Mouse (Mus musculus): Measurements from ENCODE around the gene Bicc1. TPM values are rescaled to one million over a fixed set of nuclear protein-coding genes. Genes with fewer than 3 reads are reported as not detected.

Gene Bicc1
- polyA plus RNA-seq, 1 experiment from 2014 or later: 6.5 TPM

DNA sequence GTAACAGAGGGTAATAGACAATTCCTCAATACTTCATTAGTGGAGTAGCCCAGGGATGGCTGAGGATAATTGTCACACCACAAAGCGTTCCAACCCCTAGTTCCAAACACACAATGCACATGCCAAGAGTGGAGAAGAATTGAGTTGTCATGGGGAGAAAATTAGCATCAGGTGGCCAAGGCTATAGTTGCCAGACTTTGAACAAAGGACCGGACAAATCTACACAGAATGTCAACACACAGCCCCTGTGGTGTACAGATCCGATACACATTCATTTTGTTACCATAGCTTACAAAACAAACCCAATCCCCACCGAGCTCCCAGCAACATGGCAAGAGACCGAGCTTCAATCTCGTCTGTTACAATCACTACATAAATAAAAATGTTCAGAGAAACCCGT, 123.0 kb downstream of the Bicc1 start:
- peak; percentile 51; the same call in 1 of the 2 replicates for ATAC-seq (ENCODE audit: low FRiP score, low read depth)
- Histone ChIP-seq H3K4me1 (replicated peaks) (no peaks in the 10 kb centered on the region; the same call in 1 of the 2 replicates), H3K4me3 (no peak overlapping the region), H3K9me3 (no peaks in the 10 kb centered on the region), H3K36me3 (no peaks in the 10 kb centered on the region), H3K27ac (replicated peaks) (no peak overlapping the region), H3K9ac (no peak overlapping the region), H3K4me2 (no peak overlapping the region), H3K27me3 (no peaks in the 10 kb centered on the region)
- WGBS: 52% methylated on average over 7 of the region's 7 CpGs

DNA sequence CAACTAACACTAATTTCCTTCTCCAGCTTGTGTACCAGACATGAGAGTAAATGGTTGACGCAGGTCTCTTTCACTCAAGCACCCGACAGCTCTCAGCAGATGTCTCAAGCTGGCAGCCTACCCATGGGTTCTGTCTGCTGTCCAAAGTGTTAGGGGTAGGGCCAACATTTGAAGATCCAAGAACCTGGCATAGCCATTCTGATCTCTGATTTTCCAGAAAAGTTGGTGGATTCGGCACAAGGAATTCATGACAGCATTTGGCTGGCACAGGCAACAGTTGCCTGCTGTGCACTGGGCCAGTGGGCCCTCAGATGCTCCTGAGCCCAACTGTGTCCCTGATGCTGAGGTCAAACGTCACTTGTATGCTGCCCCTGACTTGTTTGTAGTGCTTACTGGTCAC, 130.5 kb downstream of the Bicc1 start:
- H3K4me1 ChIP-seq (replicated peaks): no peaks in the 10 kb centered on the region
- no peak for ATAC-seq (ENCODE audit: low FRiP score, low read depth)
- H3K27ac ChIP-seq (replicated peaks): no peak overlapping the region
- WGBS: 83% methylated on average over 4 of the region's 4 CpGs
- no peak overlapping the region for H3K9ac ChIP-seq
- no peaks in the 10 kb centered on the region for H3K36me3 ChIP-seq
- H3K4me3 ChIP-seq: no peak overlapping the region
- H3K9me3 ChIP-seq: no peaks in the 10 kb centered on the region
- H3K27me3 ChIP-seq: no peaks in the 10 kb centered on the region
- H3K4me2 ChIP-seq: no peak overlapping the region

DNA sequence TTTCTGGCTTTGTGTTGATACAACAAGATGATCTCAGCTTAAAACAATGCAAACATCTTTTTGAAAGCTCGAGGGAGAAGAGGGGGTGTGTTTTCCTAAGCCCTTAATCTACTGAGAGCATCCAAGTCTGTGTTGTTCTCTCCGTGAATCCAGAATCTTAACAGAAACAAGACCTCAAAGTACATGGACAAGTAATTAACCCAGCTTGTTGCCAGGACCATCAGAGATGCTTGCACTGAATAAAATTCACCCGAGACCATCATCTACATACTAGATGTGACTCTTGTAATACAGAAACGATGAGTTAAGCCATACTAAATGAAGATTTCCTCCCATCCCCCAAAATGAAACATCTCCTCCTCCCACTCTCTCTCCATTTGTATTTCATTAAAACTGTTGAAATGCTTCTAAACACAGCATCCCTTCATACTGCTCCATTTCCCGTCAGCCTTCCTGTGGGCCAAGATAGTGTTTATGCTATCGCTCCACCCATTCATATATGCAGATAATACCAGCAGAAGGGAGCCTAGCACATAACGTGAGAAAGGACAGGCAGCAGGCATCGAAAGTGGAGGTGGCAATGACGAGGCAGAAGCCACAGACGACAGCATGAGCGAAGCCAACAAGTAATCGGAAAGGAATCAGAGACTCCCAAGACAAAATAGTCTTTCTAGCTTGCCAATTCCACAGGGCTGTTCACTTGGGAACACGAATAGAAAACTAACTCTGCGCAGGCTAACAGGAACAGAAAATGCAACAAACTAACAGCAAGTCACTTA, 131.2 kb downstream of the Bicc1 start:
- H3K4me3 ChIP-seq: no peak overlapping the region
- H3K4me2 ChIP-seq: no peak overlapping the region
- H3K27me3 ChIP-seq: no peaks in the 10 kb centered on the region
- no peaks in the 10 kb centered on the region for H3K9me3 ChIP-seq
- no peaks in the 10 kb centered on the region for H3K36me3 ChIP-seq
- ATAC-seq (ENCODE audit: low FRiP score, low read depth): no peak
- 78% methylated on average over 14 of the region's 14 CpGs for WGBS
- H3K27ac ChIP-seq (replicated peaks): no peak overlapping the region
- H3K4me1 ChIP-seq (replicated peaks): no peaks in the 10 kb centered on the region
- H3K9ac ChIP-seq: no peak overlapping the region

DNA sequence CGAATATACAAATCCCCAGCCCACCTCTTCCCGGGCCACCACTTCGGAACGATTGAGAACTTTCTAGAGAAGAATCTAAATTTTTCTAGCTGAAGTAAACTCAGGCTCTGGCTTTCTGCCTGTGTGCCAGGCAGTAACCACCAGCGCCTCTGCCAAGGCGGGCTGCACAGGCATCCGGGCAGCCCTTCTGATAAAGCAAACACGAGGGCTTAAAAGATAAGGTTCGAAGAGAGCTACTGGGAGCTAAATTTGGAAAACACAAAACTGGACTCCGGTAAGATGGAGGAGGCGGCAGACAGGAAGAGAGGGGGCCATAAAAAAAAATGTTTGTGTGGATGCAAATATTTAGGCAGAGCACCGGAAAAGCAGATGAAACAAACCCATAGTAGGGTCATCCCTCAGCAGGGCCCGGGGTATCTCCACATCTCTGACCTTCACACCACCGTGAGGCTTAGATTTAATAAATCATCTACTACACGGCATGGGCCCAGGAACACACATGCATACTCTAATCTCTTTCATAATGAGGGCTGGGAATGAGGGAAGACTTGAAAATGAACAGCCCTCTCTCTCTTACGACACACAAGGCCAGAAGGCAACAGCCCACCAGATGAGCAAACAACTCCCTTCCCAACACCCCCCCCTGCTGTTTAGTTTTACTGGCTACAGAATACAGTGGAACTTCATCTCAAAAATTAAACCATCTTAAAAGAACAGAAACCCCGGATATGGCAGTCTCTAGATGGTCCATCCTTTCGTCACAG, 134.2 kb downstream of the Bicc1 start:
- Histone ChIP-seq H3K4me3 (no peak overlapping the region), H3K27me3 (no peaks in the 10 kb centered on the region), H3K9me3 (no peaks in the 10 kb centered on the region), H3K27ac (replicated peaks) (no peak overlapping the region), H3K36me3 (no peaks in the 10 kb centered on the region), H3K9ac (no peak overlapping the region), H3K4me1 (replicated peaks) (no peaks in the 10 kb centered on the region; the same call in 1 of the 2 replicates), H3K4me2 (no peak overlapping the region)
- 86% methylated on average over 18 of the region's 18 CpGs for WGBS
- no peak for ATAC-seq (ENCODE audit: low FRiP score, low read depth)

DNA sequence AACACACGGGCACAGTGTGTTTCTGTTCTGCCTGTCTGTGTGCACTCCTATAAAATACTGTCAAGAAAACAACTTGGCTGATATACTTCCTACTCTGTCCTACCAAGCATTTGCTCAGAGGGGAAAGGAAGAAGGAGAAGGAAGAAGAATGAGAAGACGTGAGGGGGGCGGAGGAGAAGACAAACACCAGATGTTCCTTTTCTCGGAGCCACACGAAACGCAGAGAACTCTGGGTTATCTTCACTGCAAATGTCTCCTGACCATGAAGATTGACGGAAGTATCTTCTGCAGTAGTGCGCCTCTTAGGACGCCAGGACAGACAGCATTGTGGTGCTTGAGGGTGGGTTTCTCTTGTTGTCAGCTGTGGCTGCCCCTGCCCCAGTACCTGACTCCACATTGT, 134.8 kb downstream of the Bicc1 start:
- Histone ChIP-seq H3K9ac (no peak overlapping the region), H3K4me3 (no peak overlapping the region), H3K9me3 (no peaks in the 10 kb centered on the region), H3K27ac (replicated peaks) (no peak overlapping the region), H3K36me3 (no peaks in the 10 kb centered on the region), H3K4me2 (no peak overlapping the region), H3K4me1 (replicated peaks) (no peaks in the 10 kb centered on the region; the same call in 1 of the 2 replicates), H3K27me3 (no peaks in the 10 kb centered on the region)
- WGBS: 81% methylated on average over 9 of the region's 9 CpGs
- no peak for ATAC-seq (ENCODE audit: low FRiP score, low read depth)

DNA sequence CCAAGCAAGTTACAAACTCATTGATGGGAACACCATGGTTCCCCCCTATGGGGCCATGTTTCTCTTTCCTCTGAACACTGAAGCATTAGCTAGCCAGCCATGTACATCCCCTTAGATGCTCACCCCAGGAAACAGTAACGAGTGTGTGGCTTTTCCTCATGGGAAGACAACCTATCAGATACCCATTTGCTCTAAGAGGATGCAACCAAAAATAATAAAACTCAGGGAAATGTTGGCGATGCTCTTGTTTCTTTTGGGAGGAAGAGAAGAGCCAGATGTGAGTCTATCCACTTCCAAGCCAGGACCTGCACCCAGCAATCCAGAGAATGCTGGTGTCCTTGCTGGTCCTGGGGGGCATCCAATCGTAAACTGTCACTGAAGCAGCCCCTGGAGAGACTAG, 136.0 kb downstream of the Bicc1 start:
- ATAC-seq (ENCODE audit: low FRiP score, low read depth): no peak
- no peaks in the 10 kb centered on the region; the same call in 1 of the 2 replicates for H3K4me1 ChIP-seq (replicated peaks)

DNA sequence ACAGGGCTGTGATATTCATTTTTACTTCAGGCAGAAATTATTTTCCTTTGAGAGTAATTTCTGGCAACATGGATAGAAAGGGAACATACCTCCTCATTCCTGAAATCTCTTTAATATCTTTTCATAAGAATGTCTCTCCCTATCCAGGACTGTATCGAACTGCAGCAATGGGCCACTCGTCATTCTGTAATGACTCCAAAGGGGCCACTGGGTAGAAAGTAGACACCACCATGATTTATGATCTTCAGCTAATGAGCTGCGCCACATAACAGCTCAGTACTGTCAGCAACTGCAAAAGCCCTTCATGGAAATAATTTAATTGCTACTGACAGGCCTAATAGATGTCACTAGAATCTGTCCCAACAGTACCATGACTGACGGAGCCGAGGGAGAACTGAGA, 139.0 kb downstream of the Bicc1 start:
- WGBS: 52% methylated on average over 5 of the region's 5 CpGs
- Histone ChIP-seq H3K27me3 (no peaks in the 10 kb centered on the region), H3K4me1 (replicated peaks) (no peaks in the 10 kb centered on the region; the same call in 1 of the 2 replicates), H3K27ac (replicated peaks) (no peak overlapping the region; the same call in 1 of the 2 replicates), H3K9ac (no peak overlapping the region), H3K4me2 (no peak overlapping the region), H3K4me3 (no peak overlapping the region), H3K36me3 (no peaks in the 10 kb centered on the region), H3K9me3 (no peaks in the 10 kb centered on the region)
- ATAC-seq (ENCODE audit: low FRiP score, low read depth): no peak

More for the DNA sequence above, 136.0 kb downstream of the Bicc1 start:
- H3K9me3 ChIP-seq: no peaks in the 10 kb centered on the region
- H3K27ac ChIP-seq (replicated peaks): no peak overlapping the region
- H3K27me3 ChIP-seq: no peaks in the 10 kb centered on the region
- WGBS: 74% methylated on average over 3 of the region's 3 CpGs
- no peak overlapping the region for H3K4me2 ChIP-seq
- H3K4me3 ChIP-seq: no peak overlapping the region
- H3K9ac ChIP-seq: no peak overlapping the region
- no peaks in the 10 kb centered on the region for H3K36me3 ChIP-seq

DNA sequence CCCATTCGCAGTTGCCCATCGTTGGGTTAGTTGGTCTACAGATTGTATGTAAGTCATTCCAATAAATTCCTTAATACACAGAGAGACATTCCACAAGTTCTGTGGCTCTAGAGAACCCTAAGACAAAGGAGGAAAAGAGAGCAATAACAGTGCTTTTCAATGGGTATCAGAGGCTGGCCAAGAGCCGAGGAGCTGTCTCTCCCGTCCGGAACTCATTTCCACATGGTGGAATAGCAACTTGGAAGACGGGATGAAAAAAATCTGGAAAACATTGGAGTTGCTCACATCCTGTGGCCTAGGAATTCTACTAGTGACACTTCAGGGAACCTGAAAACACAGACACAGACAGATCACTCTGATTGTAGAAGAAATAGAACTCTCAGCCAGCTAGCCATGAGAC, 139.7 kb downstream of the Bicc1 start:
- Histone ChIP-seq H3K4me2 (no peak overlapping the region), H3K36me3 (no peaks in the 10 kb centered on the region), H3K9me3 (no peaks in the 10 kb centered on the region), H3K9ac (no peak overlapping the region), H3K27ac (replicated peaks) (no peak overlapping the region), H3K4me1 (replicated peaks) (no peaks in the 10 kb centered on the region; the same call in 1 of the 2 replicates), H3K27me3 (no peaks in the 10 kb centered on the region), H3K4me3 (no peak overlapping the region)
- WGBS: 97% methylated on average over 6 of the region's 6 CpGs
- no peak for ATAC-seq (ENCODE audit: low FRiP score, low read depth)

DNA sequence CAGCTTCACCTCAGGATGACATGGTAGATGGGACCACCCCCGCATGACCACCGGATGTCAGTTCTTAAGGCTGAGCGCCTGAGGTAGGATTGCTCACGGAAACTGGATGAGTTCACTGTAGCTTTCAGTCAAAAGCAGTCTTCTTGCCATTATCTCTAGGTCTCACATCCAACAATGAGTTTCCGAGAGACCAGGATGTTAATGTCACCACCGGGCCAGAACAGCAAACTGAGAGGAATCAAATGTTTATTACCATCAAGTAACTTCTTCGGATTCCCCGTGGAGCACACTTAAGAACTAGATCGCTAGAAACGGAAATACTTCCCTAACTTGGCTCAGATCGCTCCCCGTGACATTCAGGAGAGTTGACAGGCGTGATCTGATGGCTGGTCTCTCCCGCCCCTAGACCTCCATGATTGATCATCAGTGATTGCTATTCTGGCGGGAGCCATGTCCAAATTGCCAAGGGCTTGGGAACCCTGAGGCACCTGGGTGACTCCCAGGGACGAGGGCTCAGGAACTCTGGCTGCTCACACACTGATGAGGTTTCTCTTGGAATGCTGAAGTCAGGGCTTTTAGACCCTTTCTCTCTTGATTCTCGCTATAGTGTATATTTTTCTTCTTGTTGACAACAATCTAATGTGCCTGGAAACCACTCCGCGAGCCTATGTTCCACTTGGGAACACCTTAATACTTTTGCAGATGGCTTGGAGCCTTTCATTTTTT, 149.6 kb downstream of the Bicc1 start:
- Histone ChIP-seq H3K27ac (replicated peaks) (no peak overlapping the region), H3K4me1 (replicated peaks) (no peaks in the 10 kb centered on the region)

DNA sequence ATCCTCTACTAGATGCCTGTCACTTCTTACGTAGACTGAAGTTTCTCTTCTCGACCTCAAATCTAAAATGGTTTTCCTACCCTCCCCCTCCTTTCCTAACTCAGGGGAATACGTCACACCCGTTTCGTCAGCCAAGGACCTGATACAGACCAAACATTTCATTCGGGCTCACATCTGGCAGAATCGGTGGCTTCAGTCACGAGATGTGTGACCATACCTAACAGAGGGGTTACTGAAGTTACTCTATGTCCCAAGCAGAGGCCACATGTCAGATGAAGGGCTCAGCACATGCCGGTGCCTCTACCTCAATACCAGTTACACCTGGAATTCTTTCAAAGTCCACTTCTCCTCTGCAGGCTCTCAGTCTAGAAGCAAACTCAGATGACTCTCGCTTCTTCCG, 150.8 kb downstream of the Bicc1 start:
- Histone ChIP-seq H3K4me3 (no peak overlapping the region), H3K27me3 (no peaks in the 10 kb centered on the region), H3K27ac (replicated peaks) (no peak overlapping the region), H3K4me1 (replicated peaks) (no peaks in the 10 kb centered on the region), H3K4me2 (no peak overlapping the region), H3K9ac (no peak overlapping the region), H3K36me3 (no peaks in the 10 kb centered on the region), H3K9me3 (no peaks in the 10 kb centered on the region)
- WGBS: 91% methylated on average over 11 of the region's 11 CpGs
- no peak for ATAC-seq (ENCODE audit: low FRiP score, low read depth)

More for the DNA sequence above, 149.6 kb downstream of the Bicc1 start:
- no peak for ATAC-seq (ENCODE audit: low FRiP score, low read depth)
- no peaks in the 10 kb centered on the region for H3K36me3 ChIP-seq
- H3K4me2 ChIP-seq: no peak overlapping the region
- WGBS: 83% methylated on average over 19 of the region's 19 CpGs
- no peaks in the 10 kb centered on the region for H3K27me3 ChIP-seq
- no peaks in the 10 kb centered on the region for H3K9me3 ChIP-seq
- H3K9ac ChIP-seq: no peak overlapping the region
- no peak overlapping the region for H3K4me3 ChIP-seq

DNA sequence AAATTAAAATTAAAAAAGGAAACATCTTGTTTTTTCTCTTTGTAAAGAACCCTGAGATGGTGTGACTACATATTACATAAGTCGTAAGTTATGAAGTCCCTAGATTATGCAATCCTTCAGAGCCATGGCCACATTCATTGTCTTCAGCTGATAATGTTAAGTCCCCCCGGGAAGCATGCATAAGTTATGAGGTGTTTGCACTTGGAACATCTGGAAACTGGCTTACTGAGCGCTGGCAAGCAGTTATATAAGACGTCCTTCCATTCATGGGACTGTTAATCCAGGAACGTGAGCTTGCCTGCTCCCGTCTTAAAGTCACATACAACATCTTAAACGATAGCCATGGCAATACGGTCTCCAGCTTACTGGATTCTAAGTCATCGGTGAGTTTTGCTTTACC, 151.5 kb downstream of the Bicc1 start:
- H3K4me2 ChIP-seq: no peak overlapping the region
- H3K4me1 ChIP-seq (replicated peaks): no peaks in the 10 kb centered on the region
- H3K27me3 ChIP-seq: no peaks in the 10 kb centered on the region
- ATAC-seq (ENCODE audit: low FRiP score, low read depth): no peak
- H3K36me3 ChIP-seq: no peaks in the 10 kb centered on the region
- H3K27ac ChIP-seq (replicated peaks): no peak overlapping the region
- H3K9me3 ChIP-seq: no peaks in the 10 kb centered on the region
- no peak overlapping the region for H3K4me3 ChIP-seq
- no peak overlapping the region for H3K9ac ChIP-seq
- 74% methylated on average over 9 of the region's 9 CpGs for WGBS

DNA sequence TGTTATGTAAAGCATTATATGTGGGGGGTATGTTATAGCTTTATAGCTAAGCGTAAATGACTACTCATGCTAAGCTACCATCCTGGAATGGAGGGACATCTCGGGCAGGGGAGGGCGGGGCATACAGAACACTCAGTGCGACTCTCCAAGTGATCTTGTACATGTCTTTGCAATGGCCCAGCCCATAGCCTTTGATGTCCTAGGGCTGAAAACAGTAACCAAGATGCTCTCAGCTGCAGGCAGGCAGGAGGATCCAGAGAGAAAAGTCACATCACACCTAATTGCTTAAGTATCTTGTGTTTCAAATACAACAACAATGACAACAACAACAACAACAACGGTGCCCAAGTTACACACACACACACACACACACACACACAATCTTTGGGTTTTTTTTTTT, 152.0 kb downstream of the Bicc1 start:
- H3K4me2 ChIP-seq: no peak overlapping the region
- no peak overlapping the region for H3K27ac ChIP-seq (replicated peaks)
- H3K36me3 ChIP-seq: no peaks in the 10 kb centered on the region
- H3K27me3 ChIP-seq: no peaks in the 10 kb centered on the region
- H3K9ac ChIP-seq: no peak overlapping the region
- H3K9me3 ChIP-seq: no peaks in the 10 kb centered on the region
- 92% methylated on average over 5 of the region's 5 CpGs for WGBS
- H3K4me1 ChIP-seq (replicated peaks): no peaks in the 10 kb centered on the region
- no peak for ATAC-seq (ENCODE audit: low FRiP score, low read depth)
- no peak overlapping the region for H3K4me3 ChIP-seq

All from hindbrain, embryonic 15.5 days (tissue).